Mouse (Mus musculus) CH12.LX (cell line): ENCODE results near the gene Hbb-bh1. TPM values are rescaled to one million over a fixed set of nuclear protein-coding genes. Genes with fewer than 3 reads are reported as not detected.

Experiments used
- DNase-seq: peaks from one replicate; pipeline ENCODE4 v3.0.0-alpha.2; 2013; ENCODE audit errors: extremely low read depth
- H3K27ac ChIP-seq: 2 replicates; pipeline ENCODE4 v1.5.1; 2012; ENCODE audit warnings: low read depth, mild to moderate bottlenecking, control low read depth, moderate library complexity; ENCODE audit not compliant: insufficient read depth
- H3K27me3 ChIP-seq: replicated peaks from 2 replicates; pipeline ENCODE3; 2012; ENCODE audit warnings: inconsistent platforms
- H3K36me3 ChIP-seq, 2 experiments: replicated peaks in 1 of 2; 2 replicates each; pipeline versions ENCODE3 to v1.6.1; 2012; ENCODE audit warnings: inconsistent platforms in 1 of 2, low read length in 1 of 2, mild to moderate bottlenecking in 1 of 2, mixed read lengths in 1 of 2, moderate library complexity in 1 of 2; ENCODE audit not compliant: control insufficient read depth in 1 of 2, insufficient read depth in 1 of 2
- H3K4me1 ChIP-seq, 2 experiments: 2 replicates each; pipeline ENCODE4 v1.6.1; 2012; ENCODE audit warnings: inconsistent platforms in 1 of 2, moderate library complexity in 1 of 2; ENCODE audit not compliant: insufficient read depth in 2 of 2, control insufficient read depth in 1 of 2
- H3K4me2 ChIP-seq: 2 replicates; pipeline ENCODE4 v1.6.1; 2012; ENCODE audit warnings: low read depth, mild to moderate bottlenecking, control low read depth; ENCODE audit not compliant: poor library complexity, insufficient read depth, severe bottlenecking
- H3K4me3 ChIP-seq, 3 experiments: fragments of 150-350 bp in 1 of 3; sonication (generic) in 1 of 3; replicated peaks in 1 of 3; 2 replicates each; pipeline versions ENCODE3 to v1.5.1; 2011 to 2012; ENCODE audit warnings: low read depth in 2 of 3, low read length in 2 of 3, mild to moderate bottlenecking in 2 of 3, moderate library complexity in 2 of 3, control low read depth in 1 of 3, improper control_type of control experiment in 1 of 3, inconsistent platforms in 1 of 3, mixed read lengths in 1 of 3; ENCODE audit not compliant: poor library complexity in 1 of 3
- H3K79me2 ChIP-seq: replicated peaks from 2 replicates; pipeline ENCODE4 v1.6.1; 2012; ENCODE audit warnings: mild to moderate bottlenecking, moderate library complexity; ENCODE audit not compliant: control insufficient read depth, poor library complexity, insufficient read depth, severe bottlenecking; ENCODE audit errors: extremely low read depth
- H3K9ac ChIP-seq: 2 replicates; pipeline ENCODE4 v1.6.1; 2012; ENCODE audit warnings: low read depth, mild to moderate bottlenecking, control low read depth, moderate library complexity; ENCODE audit not compliant: insufficient read depth
- H3K9me3 ChIP-seq: replicated peaks from 2 replicates; pipeline ENCODE3; 2012; ENCODE audit warnings: low read length, inconsistent platforms, mixed read lengths
- CHD1 ChIP-seq: IDR thresholded peaks from 2 replicates; pipeline ENCODE4 v1.6.1; 2012; ENCODE audit warnings: low read depth, low read length, improper control_type of control experiment, inconsistent platforms
- CHD2 ChIP-seq: IDR thresholded peaks from 2 replicates; pipeline ENCODE4 v1.6.1; 2011; ENCODE audit warnings: low read length, improper control_type of control experiment
- EP300 ChIP-seq: IDR thresholded peaks from 2 replicates; pipeline ENCODE4 v1.6.1; 2011; ENCODE audit warnings: low read length, improper control_type of control experiment
- ETS1 ChIP-seq: conservative IDR thresholded peaks from 2 replicates; pipeline ENCODE4 v1.6.1; 2012; ENCODE audit warnings: low read depth, mild to moderate bottlenecking, inconsistent platforms, low read length, improper control_type of control experiment, moderate library complexity
- IRF4 ChIP-seq: IDR thresholded peaks from 2 replicates; pipeline ENCODE4 v1.6.1; 2014; ENCODE audit warnings: low read depth, mild to moderate bottlenecking, inconsistent platforms, low read length, improper control_type of control experiment
- MAZ ChIP-seq: IDR thresholded peaks from 2 replicates; pipeline ENCODE4 v1.6.1; 2012; ENCODE audit warnings: low read depth, mild to moderate bottlenecking, inconsistent platforms, low read length, improper control_type of control experiment, moderate library complexity
- MXI1 ChIP-seq: IDR thresholded peaks from 2 replicates; pipeline ENCODE4 v1.6.1; 2011; ENCODE audit warnings: mild to moderate bottlenecking, low read depth, low read length, improper control_type of control experiment
- MYC ChIP-seq: IDR thresholded peaks from 2 replicates; pipeline ENCODE4 v1.6.1; 2011; ENCODE audit warnings: low read depth, mild to moderate bottlenecking, improper control_type of control experiment, low read length
- NELFE ChIP-seq: IDR thresholded peaks from 2 replicates; pipeline ENCODE4 v1.6.1; 2011; ENCODE audit warnings: low read depth, low read length, improper control_type of control experiment
- PAX5 ChIP-seq: IDR thresholded peaks from 2 replicates; pipeline ENCODE4 v1.6.1; 2012; ENCODE audit warnings: low read length, inconsistent platforms, mixed read lengths
- RCOR1 ChIP-seq: conservative IDR thresholded peaks from 2 replicates; pipeline ENCODE4 v1.6.1; 2012; ENCODE audit warnings: low read depth, mild to moderate bottlenecking, inconsistent platforms, low read length, improper control_type of control experiment
- TBP ChIP-seq: conservative IDR thresholded peaks from 2 replicates; pipeline ENCODE4 v1.6.1; 2011; ENCODE audit warnings: low read depth, low read length, improper control_type of control experiment
- UBTF ChIP-seq: IDR thresholded peaks from 2 replicates; pipeline ENCODE4 v1.6.1; 2012; ENCODE audit warnings: low read depth, mild to moderate bottlenecking, inconsistent platforms, low read length, improper control_type of control experiment, moderate library complexity
- USF1 ChIP-seq: IDR thresholded peaks from 2 replicates; pipeline ENCODE4 v1.6.1; 2014; ENCODE audit warnings: low read depth, mild to moderate bottlenecking, inconsistent platforms, low read length, improper control_type of control experiment
- ZC3H11A ChIP-seq: IDR thresholded peaks from 2 replicates; pipeline ENCODE4 v1.6.1; 2012; ENCODE audit warnings: low read depth, mild to moderate bottlenecking, inconsistent platforms, low read length, improper control_type of control experiment
- ZMIZ1 ChIP-seq: IDR thresholded peaks from 2 replicates; pipeline ENCODE4 v1.6.1; 2012; ENCODE audit warnings: low read depth, mild to moderate bottlenecking, inconsistent platforms, low read length, improper control_type of control experiment
- dilution Hi-C: fragments of 300-500 bp; cut with MboI; formaldehyde crosslinking; loops from 2 replicates; pipeline ENCODE4 v1.14.3; 2020; ENCODE audit warnings: low sequenced_read_pairs; ENCODE audit not compliant: extremely low pct_unique_long_range_greater_than_20kb, extremely low pct_ligation_motif_present
- in situ Hi-C: fragments of 300-500 bp; cut with MboI; formaldehyde crosslinking; loops from 3 replicates; pipeline ENCODE4 v1.14.3; 2019; ENCODE audit warnings: low sequenced_read_pairs, low pct_ligation_motif_present, low pct_unique_long_range_greater_than_20kb, mixed read lengths
- polyA plus RNA-seq: library from polyadenylated mRNA; unstranded; fragments of >175 nt; gene quantifications from 2 replicates; pipeline ENCODE4 v1.2.1, GENCODE M21; 2012; ENCODE audit warnings: low read depth; ENCODE audit not compliant: insufficient read length
- total RNA-seq, 2 experiments: library from RNA; depleted of rRNA; stranded (reverse); fragments of 300-350 nt in 1 of 2; fragments of >200 nt in 1 of 2; gene quantifications; 2 replicates each; pipeline ENCODE4 v1.2.3; 2012 to 2014

The Hbb-bh1 gene
- total and polyA plus RNA-seq, 3 experiments: 0.95 TPM; not detected in 2

- Histone ChIP-seq H3K27me3 (no peaks in the 10 kb centered on the region), H3K9me3 (no peaks in the 10 kb centered on the region), H3K27ac (no peak within 1 kb of the TSS), H3K36me3 (no peaks in the 10 kb centered on the region), H3K4me2 (no peak within 1 kb of the TSS), H3K79me2 (no peaks in the 10 kb centered on the region), H3K4me1 (no peaks in the 10 kb centered on the region), H3K4me3 (no peak within 1 kb of the TSS), H3K9ac (no peak within 1 kb of the TSS)
- no peak for TF ChIP-seq ETS1
- TF ChIP-seq CHD2: no peak
- no peak for TF ChIP-seq MXI1
- no peak for TF ChIP-seq PAX5
- TF ChIP-seq ZMIZ1: no peak
- TF ChIP-seq RCOR1: no peak
- TF ChIP-seq MAZ: no peak
- TF ChIP-seq MYC: no peak
- TF ChIP-seq NELFE: no peak
- TF ChIP-seq TBP: no peak
- TF ChIP-seq EP300: no peak
- no peak for TF ChIP-seq USF1
- no peak for TF ChIP-seq ZC3H11A
- no peak for TF ChIP-seq IRF4
- TF ChIP-seq CHD1: no peak
- TF ChIP-seq UBTF: no peak
- DNase-seq: no peak
- in situ Hi-C loops: no loop called here
- dilution Hi-C loops: no loop called here
Observed at GRCm38 (mm10) chr7:103791721-103792120, 51.2 kb downstream of the Hbb-bh1 start, which contains the start of gene Olfr67. Gene Olfr67 (minus strand): TSS chr7:103791821.

Other genes starting within 250 kb of the Hbb-bh1 start
Only the 20 nearest of the 32 such genes appear.
- not detected in 2 replicates for gene Olfr625-ps1, start 160.4 kb downstream of the Hbb-bh1 start, total RNA-seq (2012; rRNA removed)
- gene Olfr625-ps1, start 160.4 kb downstream of the Hbb-bh1 start, total RNA-seq (2014; rRNA removed): not detected in 2 replicates
- gene Olfr625-ps1, start 160.4 kb downstream of the Hbb-bh1 start, polyA plus RNA-seq: not detected in 2 replicates
- not detected in 2 replicates for gene Olfr243, start 128.5 kb downstream of the Hbb-bh1 start, total RNA-seq (2012; rRNA removed)
- gene Olfr243, start 128.5 kb downstream of the Hbb-bh1 start, total RNA-seq (2014; rRNA removed): not detected in 2 replicates
- 0.05 TPM in 1 of 2 replicates, not detected in the other for gene Olfr243, start 128.5 kb downstream of the Hbb-bh1 start, polyA plus RNA-seq
- gene Olfr628, start 112.8 kb downstream of the Hbb-bh1 start, total RNA-seq (2012; rRNA removed): not detected in 2 replicates
- not detected in 2 replicates for gene Olfr628, start 112.8 kb downstream of the Hbb-bh1 start, total RNA-seq (2014; rRNA removed)
- gene Olfr628, start 112.8 kb downstream of the Hbb-bh1 start, polyA plus RNA-seq: not detected in 2 replicates
- not detected in 2 replicates for gene Olfr629, start 98.2 kb downstream of the Hbb-bh1 start, total RNA-seq (2012; rRNA removed)
- gene Olfr629, start 98.2 kb downstream of the Hbb-bh1 start, total RNA-seq (2014; rRNA removed): not detected in 2 replicates
- not detected in 2 replicates for gene Olfr629, start 98.2 kb downstream of the Hbb-bh1 start, polyA plus RNA-seq
- gene Olfr630, start 85.8 kb downstream of the Hbb-bh1 start, total RNA-seq (2012; rRNA removed): not detected in 2 replicates
- gene Olfr630, start 85.8 kb downstream of the Hbb-bh1 start, total RNA-seq (2014; rRNA removed): not detected in 2 replicates
- gene Olfr630, start 85.8 kb downstream of the Hbb-bh1 start, polyA plus RNA-seq: not detected in 2 replicates
- not detected in 2 replicates for gene Olfr69, start 71.6 kb downstream of the Hbb-bh1 start, total RNA-seq (2012; rRNA removed)
- gene Olfr69, start 71.6 kb downstream of the Hbb-bh1 start, total RNA-seq (2014; rRNA removed): not detected in 2 replicates
- gene Olfr69, start 71.6 kb downstream of the Hbb-bh1 start, polyA plus RNA-seq: not detected in 2 replicates
- not detected in 2 replicates for gene Olfr68, start 63.5 kb downstream of the Hbb-bh1 start, total RNA-seq (2012; rRNA removed)
- not detected in 2 replicates for gene Olfr68, start 63.5 kb downstream of the Hbb-bh1 start, total RNA-seq (2014; rRNA removed)
- gene Olfr68, start 63.5 kb downstream of the Hbb-bh1 start, polyA plus RNA-seq: not detected in 2 replicates
- not detected in 2 replicates for gene Olfr67, start 51.3 kb downstream of the Hbb-bh1 start, total RNA-seq (2012; rRNA removed)
- not detected in 2 replicates for gene Olfr67, start 51.3 kb downstream of the Hbb-bh1 start, total RNA-seq (2014; rRNA removed)
- not detected in 2 replicates for gene Olfr67, start 51.3 kb downstream of the Hbb-bh1 start, polyA plus RNA-seq
- 0.42 TPM in 1 of 2 replicates, not detected in the other for gene Hbb-bt, start 29.2 kb downstream of the Hbb-bh1 start, total RNA-seq (2012; rRNA removed)
- gene Hbb-bt, start 29.2 kb downstream of the Hbb-bh1 start, total RNA-seq (2014; rRNA removed): 5.6 and 6.0 TPM in 2 replicates
- gene Hbb-bt, start 29.2 kb downstream of the Hbb-bh1 start, polyA plus RNA-seq: 4.3 and 4.6 TPM in 2 replicates
- 0.80 TPM in 1 of 2 replicates, not detected in the other for gene Hbb-bs, start 15.1 kb downstream of the Hbb-bh1 start, total RNA-seq (2012; rRNA removed)
- not detected in 2 replicates for gene Hbb-bs, start 15.1 kb downstream of the Hbb-bh1 start, total RNA-seq (2014; rRNA removed)
- gene Hbb-bs, start 15.1 kb downstream of the Hbb-bh1 start, polyA plus RNA-seq: 5.5 and 5.7 TPM in 2 replicates
- not detected in 2 replicates for gene Hbb-bh2, start 2.6 kb downstream of the Hbb-bh1 start, total RNA-seq (2012; rRNA removed)
- gene Hbb-bh2, start 2.6 kb downstream of the Hbb-bh1 start, total RNA-seq (2014; rRNA removed): not detected in 2 replicates
- not detected in 2 replicates for gene Hbb-bh2, start 2.6 kb downstream of the Hbb-bh1 start, polyA plus RNA-seq
- gene Hbb-y, start 10.1 kb upstream of the Hbb-bh1 start, total RNA-seq (2012; rRNA removed): not detected in 2 replicates
- gene Hbb-y, start 10.1 kb upstream of the Hbb-bh1 start, total RNA-seq (2014; rRNA removed): not detected in 2 replicates
- not detected in 2 replicates for gene Hbb-y, start 10.1 kb upstream of the Hbb-bh1 start, polyA plus RNA-seq
- gene Olfr66, start 43.1 kb upstream of the Hbb-bh1 start, total RNA-seq (2012; rRNA removed): not detected in 2 replicates
- not detected in 2 replicates for gene Olfr66, start 43.1 kb upstream of the Hbb-bh1 start, total RNA-seq (2014; rRNA removed)
- not detected in 2 replicates for gene Olfr66, start 43.1 kb upstream of the Hbb-bh1 start, polyA plus RNA-seq
- not detected in 2 replicates for gene Olfr64, start 51.3 kb upstream of the Hbb-bh1 start, total RNA-seq (2012; rRNA removed)
- not detected in 2 replicates for gene Olfr64, start 51.3 kb upstream of the Hbb-bh1 start, total RNA-seq (2014; rRNA removed)
- gene Olfr64, start 51.3 kb upstream of the Hbb-bh1 start, polyA plus RNA-seq: not detected in 2 replicates
- not detected in 2 replicates for gene Olfr65, start 60.3 kb upstream of the Hbb-bh1 start, total RNA-seq (2012; rRNA removed)
- gene Olfr65, start 60.3 kb upstream of the Hbb-bh1 start, total RNA-seq (2014; rRNA removed): not detected in 2 replicates
- gene Olfr65, start 60.3 kb upstream of the Hbb-bh1 start, polyA plus RNA-seq: not detected in 2 replicates
- not detected in 2 replicates for gene Olfr631, start 85.7 kb upstream of the Hbb-bh1 start, total RNA-seq (2012; rRNA removed)
- not detected in 2 replicates for gene Olfr631, start 85.7 kb upstream of the Hbb-bh1 start, total RNA-seq (2014; rRNA removed)
- not detected in 2 replicates for gene Olfr631, start 85.7 kb upstream of the Hbb-bh1 start, polyA plus RNA-seq
- not detected in 2 replicates for gene Olfr632, start 91.2 kb upstream of the Hbb-bh1 start, total RNA-seq (2012; rRNA removed)
- gene Olfr632, start 91.2 kb upstream of the Hbb-bh1 start, total RNA-seq (2014; rRNA removed): not detected in 2 replicates
- gene Olfr632, start 91.2 kb upstream of the Hbb-bh1 start, polyA plus RNA-seq: not detected in 2 replicates
- gene Olfr633, start 101.3 kb upstream of the Hbb-bh1 start, total RNA-seq (2012; rRNA removed): not detected in 2 replicates
- gene Olfr633, start 101.3 kb upstream of the Hbb-bh1 start, total RNA-seq (2014; rRNA removed): not detected in 2 replicates
- not detected in 2 replicates for gene Olfr633, start 101.3 kb upstream of the Hbb-bh1 start, polyA plus RNA-seq
- gene Olfr635, start 128.0 kb upstream of the Hbb-bh1 start, total RNA-seq (2012; rRNA removed): not detected in 2 replicates
- gene Olfr635, start 128.0 kb upstream of the Hbb-bh1 start, total RNA-seq (2014; rRNA removed): not detected in 2 replicates
- gene Olfr635, start 128.0 kb upstream of the Hbb-bh1 start, polyA plus RNA-seq: 0.03 TPM in 1 of 2 replicates, not detected in the other
- gene Olfr638, start 155.6 kb upstream of the Hbb-bh1 start, total RNA-seq (2012; rRNA removed): not detected in 2 replicates
- not detected in 2 replicates for gene Olfr638, start 155.6 kb upstream of the Hbb-bh1 start, total RNA-seq (2014; rRNA removed)
- gene Olfr638, start 155.6 kb upstream of the Hbb-bh1 start, polyA plus RNA-seq: not detected in 2 replicates